Mouse (Mus musculus) cortical plate, adult 2 months (tissue): Measurements from ENCODE around the gene Kcnj1. TPM values are rescaled to one million over a fixed set of nuclear protein-coding genes. Genes with fewer than 3 reads are reported as not detected.

Experiments used
- H3K27ac ChIP-seq: fragments of 200-500 bp; 2 replicates; pipeline ENCODE4 v1.5.1; 2012; ENCODE audit warnings: low read length, control low read depth, inconsistent platforms; ENCODE audit not compliant: insufficient read depth
- H3K4me1 ChIP-seq: fragments of 200-500 bp; 2 replicates; pipeline ENCODE4 v1.6.1; 2011; ENCODE audit warnings: low read length; ENCODE audit not compliant: control insufficient read depth, insufficient read depth
- H3K4me3 ChIP-seq: fragments of 200-500 bp; 2 replicates; pipeline ENCODE4 v1.5.1; 2011; ENCODE audit warnings: mild to moderate bottlenecking, low read length, control low read depth; ENCODE audit not compliant: insufficient read depth
- CTCF ChIP-seq: fragments of 200-500 bp; IDR thresholded peaks from 2 replicates; pipeline ENCODE4 v1.5.1; 2011; ENCODE audit warnings: mild to moderate bottlenecking, control low read depth, low read length; ENCODE audit not compliant: insufficient read depth; ENCODE audit errors: extremely low read depth
- POLR2A ChIP-seq: fragments of 200-500 bp; IDR thresholded peaks from 2 replicates; pipeline ENCODE4 v1.6.1; 2011; ENCODE audit warnings: mild to moderate bottlenecking, low read length, control low read depth; ENCODE audit not compliant: insufficient read depth; ENCODE audit errors: extremely low read depth
- polyA plus RNA-seq: library from polyadenylated mRNA; depleted of rRNA; stranded (reverse); fragments of >200 nt; gene quantifications from 2 replicates; pipeline ENCODE4 v1.2.3, GENCODE M21; 2012

The Kcnj1 gene
- polyA plus RNA-seq, 1 experiment = not detected

- no peak for TF ChIP-seq POLR2A
- TF ChIP-seq CTCF = no peak
- H3K4me1 ChIP-seq = peaks cover 3% of the 10 kb centered on the region; the same call in 1 of the 2 replicates
- H3K4me3 ChIP-seq = no peak overlapping the region
- H3K27ac ChIP-seq = no peak overlapping the region
Observed at GRCm38 (mm10) chr9:32411507-32411906, 39.2 kb downstream of the Kcnj1 start.

GRCm38 (mm10) chr9:32412836-32413580 lies 40.7 kb downstream of the Kcnj1 start:
- TF ChIP-seq POLR2A (no peak), CTCF (no peak)
- Histone ChIP-seq H3K27ac (no peak overlapping the region), H3K4me3 (no peak overlapping the region), H3K4me1 (peaks cover 3% of the 10 kb centered on the region; the same call in 1 of the 2 replicates)

- Histone ChIP-seq H3K4me1 (no peaks in the 10 kb centered on the region), H3K4me3 (no peak overlapping the region), H3K27ac (no peak overlapping the region)
- TF ChIP-seq POLR2A (no peak), CTCF (no peak)
Observed at GRCm38 (mm10) chr9:32414956-32415355, 42.7 kb downstream of the Kcnj1 start.

- no peak overlapping the region for H3K27ac ChIP-seq
- TF ChIP-seq POLR2A (no peak), CTCF (no peak)
- no peak overlapping the region for H3K4me3 ChIP-seq
- H3K4me1 ChIP-seq = no peaks in the 10 kb centered on the region
Observed at GRCm38 (mm10) chr9:32415952-32416351, 43.7 kb downstream of the Kcnj1 start.

- TF ChIP-seq POLR2A (no peak), CTCF (no peak)
- Histone ChIP-seq H3K4me3 (no peak overlapping the region), H3K4me1 (no peaks in the 10 kb centered on the region), H3K27ac (no peak overlapping the region)
Observed at GRCm38 (mm10) chr9:32417466-32418116, 45.3 kb downstream of the Kcnj1 start.

- Histone ChIP-seq H3K4me3 (no peak overlapping the region), H3K4me1 (no peaks in the 10 kb centered on the region), H3K27ac (no peak overlapping the region)
- TF ChIP-seq CTCF = no peak
- TF ChIP-seq POLR2A = no peak
Observed at GRCm38 (mm10) chr9:32420711-32421110, 48.4 kb downstream of the Kcnj1 start.

- TF ChIP-seq CTCF (no peak), POLR2A (no peak)
- Histone ChIP-seq H3K4me3 (no peak overlapping the region), H3K27ac (no peak overlapping the region), H3K4me1 (no peaks in the 10 kb centered on the region)
Observed at GRCm38 (mm10) chr9:32425321-32425720, 53.0 kb downstream of the Kcnj1 start.

- TF ChIP-seq CTCF = no peak
- TF ChIP-seq POLR2A = no peak
- Histone ChIP-seq H3K4me1 (no peaks in the 10 kb centered on the region), H3K4me3 (no peak overlapping the region), H3K27ac (no peak overlapping the region)
Observed at GRCm38 (mm10) chr9:32431061-32431460, 58.8 kb downstream of the Kcnj1 start.

GRCm38 (mm10) chr9:32434241-32435213 lies 62.2 kb downstream of the Kcnj1 start:
- H3K4me3 ChIP-seq = no peak overlapping the region
- no peak overlapping the region for H3K27ac ChIP-seq
- no peak for TF ChIP-seq CTCF
- TF ChIP-seq POLR2A = no peak
- no peaks in the 10 kb centered on the region for H3K4me1 ChIP-seq

GRCm38 (mm10) chr9:32443115-32443514 lies 70.8 kb downstream of the Kcnj1 start:
- TF ChIP-seq CTCF (no peak), POLR2A (no peak)
- no peaks in the 10 kb centered on the region for H3K4me1 ChIP-seq

More at GRCm38 (mm10) chr9:32443115-32443514, 70.8 kb downstream of the Kcnj1 start:
- Histone ChIP-seq H3K27ac (no peak overlapping the region), H3K4me3 (no peak overlapping the region)
